Mouse (Mus musculus) lung, postnatal 0 days (tissue): Measurements from ENCODE around the gene Dhrs4.

ENCODE experiments used
- CTCF ChIP-seq: IDR thresholded peaks from 2 replicates; pipeline ENCODE4 v1.5.1; 2016; ENCODE audit warnings: antibody characterized with exemption, mild to moderate bottlenecking
- EP300 ChIP-seq: IDR thresholded peaks from 2 replicates; pipeline ENCODE4 v1.6.1; 2016; ENCODE audit warnings: antibody characterized with exemption, mild to moderate bottlenecking, control low read depth

DNA sequence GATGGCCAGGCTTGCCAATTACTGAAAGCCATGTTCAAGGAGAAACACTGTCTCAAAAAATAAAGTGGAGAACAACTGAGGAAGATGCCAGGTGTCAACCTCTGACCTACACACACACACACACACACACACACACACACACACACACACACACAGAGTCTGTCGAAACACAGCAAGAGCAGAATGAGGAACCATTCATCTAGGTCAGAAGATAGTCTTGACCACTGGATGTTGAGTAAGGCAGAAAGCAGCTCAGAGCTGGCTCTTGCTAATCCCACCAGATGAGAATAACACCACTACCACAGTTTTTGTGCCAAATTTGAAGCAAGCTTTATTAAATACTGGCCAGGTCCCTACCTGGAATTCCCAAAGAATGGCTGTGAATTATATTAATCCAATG is 45.5 kb upstream of the Dhrs4 start:
- no peak for TF ChIP-seq CTCF
- TF ChIP-seq EP300, result no peak
